Mouse (Mus musculus) megakaryocyte, adult 5-6 weeks (primary cell): Measurements from ENCODE around the gene Aknad1. TPM values are rescaled to one million over a fixed set of nuclear protein-coding genes. Genes with fewer than 3 reads are reported as not detected.

Experiments
- ATAC-seq: 2 replicates; pipeline ENCODE4 v1.8.0; 2016; ENCODE audit warnings: mild to moderate bottlenecking, inconsistent platforms; ENCODE audit not compliant: poor library complexity, severe bottlenecking
- total RNA-seq, 2 experiments: library from RNA; stranded (forward) in 1 of 2; stranded (reverse) in 1 of 2; fragments of 153-499, 151-499 nt in 1 of 2; fragments of 221-1000, 200-1000 nt in 1 of 2; gene quantifications; 2 replicates each; pipeline versions ENCODE4 v1.2.3 to v1.2.4; 2015 to 2017

Gene Aknad1
- total RNA-seq (2015): 0.07 TPM in 1 of 2 replicates, not detected in the other
- total RNA-seq (2017): 0.26 TPM in 1 of 2 replicates, not detected in the other

GRCm38 (mm10) chr3:108739045-108739708 is at the start of gene Aknad1:
Aknad1 (plus strand) TSS chr3:108739658.
- ATAC-seq: no peak

DNA sequence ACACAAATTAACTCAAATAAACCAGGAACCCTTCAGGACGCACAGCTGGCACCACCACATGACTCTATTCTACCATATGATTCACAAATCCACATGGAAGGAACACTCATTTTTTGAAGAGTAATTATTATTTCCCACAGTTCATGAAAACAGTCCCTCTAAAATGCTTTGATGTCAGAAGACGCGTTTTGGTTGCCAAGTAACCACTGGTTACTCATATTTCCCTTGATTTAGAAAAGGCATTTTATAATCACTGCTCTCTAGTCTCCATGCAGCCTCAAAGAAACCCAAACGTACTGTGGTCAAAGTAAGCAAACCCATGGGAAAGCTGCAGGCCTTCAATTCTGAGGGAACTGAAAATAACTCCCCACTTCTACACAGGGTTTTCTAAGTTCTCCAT is 49.5 kb upstream of the Aknad1 start:
- ATAC-seq: no peak

DNA sequence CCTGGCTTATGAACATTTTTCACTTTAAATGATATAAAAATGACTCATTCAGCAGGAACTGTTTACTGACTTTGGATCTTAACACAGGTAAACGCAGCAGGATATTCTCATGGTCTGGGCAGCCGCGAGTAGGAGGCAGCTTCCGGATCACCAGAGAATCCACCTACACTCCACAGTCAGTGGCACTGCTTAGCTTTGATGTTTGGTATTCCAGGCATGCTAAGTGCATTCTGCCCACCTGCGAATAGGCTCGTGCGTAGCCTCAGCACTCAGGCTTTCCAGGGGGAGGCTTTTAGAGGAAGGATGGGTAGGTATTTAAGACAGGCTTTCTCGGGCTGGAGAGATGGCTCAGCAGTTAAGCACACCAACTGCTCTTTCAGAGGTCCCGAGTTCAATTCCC is 45.1 kb upstream of the Aknad1 start:
- no peak for ATAC-seq

GRCm38 (mm10) chr3:108698662-108699061 is 40.8 kb upstream of the Aknad1 start:
- no peak for ATAC-seq

DNA sequence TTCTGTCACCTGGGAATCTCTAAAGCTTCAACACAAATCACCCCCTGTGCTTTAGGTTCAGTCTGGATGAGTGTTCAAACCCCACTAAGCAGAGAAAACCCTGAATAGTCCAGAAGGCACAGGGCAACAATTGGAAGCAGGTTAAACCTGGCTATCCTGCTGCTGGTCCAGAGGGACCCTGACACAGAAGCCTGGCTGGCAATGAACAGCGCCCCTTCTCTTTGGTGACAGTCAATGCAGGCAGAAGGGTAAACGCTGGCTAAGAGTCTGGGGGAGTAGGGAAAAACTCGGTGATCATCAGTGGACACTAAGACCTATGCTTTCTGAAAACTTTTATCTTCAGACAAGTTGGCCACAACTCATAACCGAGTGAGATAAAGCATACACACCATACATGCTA is 39.7 kb upstream of the Aknad1 start:
- ATAC-seq: no peak

DNA sequence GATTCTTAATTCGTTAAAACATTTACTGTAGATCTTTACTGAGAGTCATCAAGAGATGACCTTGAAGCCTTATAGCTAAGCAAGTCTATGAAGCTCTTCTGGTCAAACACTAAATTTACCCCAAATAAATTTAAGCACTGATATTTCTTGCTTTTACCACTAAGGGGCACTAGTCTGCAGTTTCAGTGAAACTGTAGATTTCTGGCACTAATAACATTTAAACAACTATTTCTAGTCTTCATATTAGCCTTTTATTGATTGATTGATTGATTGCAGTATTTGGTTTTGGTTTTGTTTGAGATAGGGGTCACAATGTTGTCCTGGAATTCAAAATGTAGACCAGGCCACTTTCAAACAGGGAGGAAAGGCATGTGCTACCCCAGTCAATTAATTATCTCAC is 38.2 kb upstream of the Aknad1 start:
- no peak for ATAC-seq

GRCm38 (mm10) chr3:108702789-108703188 is 36.7 kb upstream of the Aknad1 start:
- ATAC-seq: no peak

DNA sequence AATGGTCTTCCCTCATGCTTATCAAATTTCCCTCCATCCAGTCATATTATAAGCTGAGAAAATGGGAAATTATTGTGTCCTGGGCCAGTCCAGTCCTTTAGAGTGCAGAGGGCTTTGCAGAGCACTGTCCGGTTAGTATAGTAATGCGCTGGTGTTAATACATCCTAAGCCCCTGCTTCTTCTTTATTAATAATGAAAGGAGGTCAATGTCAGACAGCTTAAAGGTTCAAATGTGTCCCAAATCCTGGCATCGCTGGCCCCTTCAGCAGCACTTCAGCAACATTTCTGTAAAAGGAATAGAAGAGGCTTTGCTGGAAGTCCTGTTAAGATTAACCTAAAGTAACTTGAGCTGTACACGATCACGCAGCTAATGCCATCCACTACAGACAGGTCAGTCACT is 28.2 kb upstream of the Aknad1 start:
- no peak for ATAC-seq

GRCm38 (mm10) chr3:108713065-108713675 is 26.3 kb upstream of the Aknad1 start:
- no peak for ATAC-seq

GRCm38 (mm10) chr3:108714837-108715236 is 24.6 kb upstream of the Aknad1 start:
- no peak for ATAC-seq

GRCm38 (mm10) chr3:108717896-108718502 is 21.5 kb upstream of the Aknad1 start:
- peak; percentile 45 for ATAC-seq

DNA sequence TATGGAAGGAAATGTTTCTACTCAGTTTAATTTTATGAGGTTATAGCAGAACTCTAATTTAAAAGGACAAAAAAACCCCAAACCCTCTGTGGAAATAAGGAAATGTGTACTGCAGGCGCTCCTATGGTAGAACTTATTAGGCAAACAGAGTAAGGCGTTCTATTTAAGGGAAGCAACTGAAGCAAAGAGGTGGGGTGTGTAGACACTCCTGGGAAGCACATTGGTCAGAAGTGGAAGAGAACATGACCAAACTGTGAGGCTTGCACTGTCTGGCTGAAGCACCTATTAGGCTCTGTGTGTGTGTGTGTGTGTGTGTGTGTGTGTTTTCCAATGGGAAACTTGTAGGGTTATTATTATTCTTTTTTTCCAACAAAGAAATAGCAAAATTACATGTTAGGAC is 20.1 kb upstream of the Aknad1 start:
- 0 out of 2 replicates have a peak, but pooled peaks have one; percentile 29 for ATAC-seq

DNA sequence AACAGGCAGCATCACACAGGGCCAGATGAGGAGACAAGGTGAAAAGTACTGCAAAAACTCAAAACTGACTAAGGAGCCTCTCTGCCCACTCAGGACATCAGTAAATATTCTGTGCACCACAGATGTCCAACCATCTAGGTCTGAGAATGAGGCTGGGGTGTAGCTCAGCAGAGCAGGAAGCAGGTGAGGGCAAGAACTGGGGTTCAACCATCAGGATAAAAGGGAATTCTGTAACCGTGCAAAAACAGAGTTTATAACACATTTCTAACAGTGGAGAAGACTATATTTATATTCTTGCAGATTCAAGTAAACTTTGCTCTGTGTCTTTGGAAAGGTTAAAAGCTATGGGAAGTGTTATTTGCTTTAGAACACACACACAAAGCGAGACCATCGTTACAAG is 19.7 kb upstream of the Aknad1 start:
- ATAC-seq: no peak

- no peak for ATAC-seq
Observed at GRCm38 (mm10) chr3:108721076-108721991, 18.1 kb upstream of the Aknad1 start.

DNA sequence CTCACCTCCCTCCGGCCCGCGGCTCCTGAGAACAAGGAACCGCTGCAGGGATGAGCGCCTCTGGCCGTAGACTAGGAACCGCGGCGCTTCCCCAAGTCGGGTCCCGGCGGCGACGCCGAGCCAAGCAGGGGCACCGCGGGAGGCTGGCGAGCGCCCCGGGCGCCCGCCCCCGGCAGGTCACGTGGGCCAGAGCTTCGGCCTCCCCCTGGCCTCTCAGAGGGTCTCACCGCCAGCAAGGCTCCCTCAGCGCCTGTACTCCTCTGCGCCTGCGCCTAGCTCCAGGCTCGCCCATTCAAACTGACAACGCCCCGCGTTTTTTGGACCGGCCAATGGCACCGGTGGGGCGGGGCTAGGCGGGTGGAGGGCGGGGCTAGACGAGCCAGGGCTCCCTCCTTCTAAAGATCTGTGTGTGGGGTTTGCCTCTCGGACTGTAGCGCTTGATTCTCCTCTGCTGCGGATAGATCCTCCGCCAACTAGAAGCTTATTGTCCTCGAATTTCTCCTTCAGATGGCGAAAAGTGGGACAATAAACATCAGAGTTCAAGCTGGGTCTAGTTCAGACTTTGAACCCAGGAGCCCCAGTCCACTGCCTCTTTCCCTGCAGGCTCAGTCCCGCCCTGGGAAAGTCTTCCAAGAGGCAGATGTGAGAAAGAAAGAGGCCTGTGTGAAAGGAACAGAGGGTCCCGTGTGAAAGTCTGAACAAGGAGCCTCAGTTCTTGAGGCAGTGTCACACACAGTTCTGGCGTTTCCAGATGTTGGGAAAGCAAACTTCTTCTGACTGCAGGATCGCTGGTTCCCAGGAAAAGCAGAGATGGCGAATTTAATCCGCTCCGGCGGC is 17.2 kb upstream of the Aknad1 start, which contains the start of gene Gpsm2:
Gene Gpsm2, minus strand, starts transcription at position 274 of the 837 bp plus-strand sequence.
- ATAC-seq: peak; percentile 81

DNA sequence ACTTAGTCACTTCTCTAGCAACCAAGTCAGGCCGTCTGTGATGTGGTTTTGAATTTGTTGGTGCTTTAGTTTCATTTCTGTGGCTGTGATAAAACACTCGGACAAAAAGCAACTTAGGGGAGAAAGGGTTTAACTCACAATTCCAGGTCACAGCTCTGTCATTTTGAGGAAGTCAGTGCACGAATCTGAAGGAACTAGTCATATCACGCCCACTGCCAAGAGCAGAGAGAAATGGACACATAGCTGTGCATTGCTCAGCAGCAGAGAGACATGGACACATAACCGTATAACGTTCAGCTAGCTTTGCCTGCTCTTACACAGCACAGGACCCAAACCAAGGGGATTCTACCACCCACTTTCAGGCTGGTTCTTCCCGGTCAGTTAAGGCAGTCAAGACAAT is 13.0 kb upstream of the Aknad1 start:
- peak; percentile 36 for ATAC-seq

DNA sequence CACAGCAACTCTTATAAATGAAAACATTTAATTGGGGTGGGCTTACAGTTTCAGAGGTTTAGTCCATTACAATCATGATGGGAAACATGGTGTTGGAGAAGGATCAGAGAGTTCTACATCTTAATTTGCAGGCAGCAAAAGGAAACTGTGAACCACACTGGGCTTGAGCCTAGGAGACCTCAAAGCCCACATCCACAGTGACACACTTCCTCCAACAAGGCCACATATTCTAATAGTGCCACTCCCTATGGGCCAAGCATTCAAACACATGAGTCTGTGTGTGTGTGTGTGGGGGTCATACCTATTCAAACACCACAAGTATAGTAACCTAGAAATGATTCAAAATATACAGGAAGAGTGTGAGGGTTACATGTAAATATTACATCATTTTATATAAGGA is 12.1 kb upstream of the Aknad1 start:
- ATAC-seq: peak; percentile 47

- ATAC-seq: peak; percentile 76
Observed at GRCm38 (mm10) chr3:108727776-108728175, 11.7 kb upstream of the Aknad1 start.

- ATAC-seq: no peak
Observed at GRCm38 (mm10) chr3:108730316-108730715, 9.1 kb upstream of the Aknad1 start.

DNA sequence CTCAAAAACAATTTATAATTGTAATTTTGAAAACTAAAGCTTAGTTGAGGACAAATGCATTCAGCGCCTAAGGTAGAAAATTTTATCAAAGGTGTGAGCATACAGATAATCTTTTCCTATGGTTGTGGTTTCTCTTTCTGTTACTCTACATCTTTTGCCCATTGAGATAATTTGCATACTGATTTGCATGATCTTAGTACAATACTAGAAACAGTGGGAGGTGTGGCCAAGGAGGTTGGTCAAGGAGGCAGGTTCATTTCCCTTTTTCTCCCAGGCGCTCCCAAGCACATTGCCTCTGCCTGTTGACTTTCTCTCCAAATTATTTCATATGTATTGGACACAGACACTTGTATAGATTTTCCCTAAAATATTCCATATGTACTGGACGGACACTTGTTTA is 1.7 kb upstream of the Aknad1 start:
- peak; percentile 85 for ATAC-seq
